Mouse (Mus musculus) layer of hippocampus, adult 2 months (tissue): ENCODE measurements around the gene Atp2b4. TPM values are rescaled to one million over a fixed set of nuclear protein-coding genes. Genes with fewer than 3 reads are reported as not detected.

Experiments used
- DNase-seq, 2 experiments: peaks; one replicate each; pipeline ENCODE4 v3.0.0; 2022; ENCODE audit warnings: low spot score in 2 of 2
- H3K27ac ChIP-seq: fragments of 200-600 bp; 2 replicates; pipeline ENCODE4 v1.8.1; 2022
- H3K4me3 ChIP-seq: fragments of 200-600 bp; 2 replicates; pipeline ENCODE4 v1.8.1; 2022; ENCODE audit warnings: mild to moderate bottlenecking
- CTCF ChIP-seq: fragments of 200-600 bp; conservative IDR thresholded peaks from 2 replicates; pipeline ENCODE4 v1.8.1; 2022; ENCODE audit warnings: antibody characterized with exemption, mild to moderate bottlenecking, moderate library complexity
- long read RNA-seq, 2 experiments: library from polyadenylated mRNA; stranded (forward); transcript quantifications; one replicate each; pipeline ENCODE4 v2.0.0; 2021; ENCODE audit warnings: borderline mapping rate in 2 of 2
- total RNA-seq, 2 experiments: library from RNA; stranded (reverse); gene quantifications; 2 replicates each; pipeline ENCODE4 v1.2.3; 2021

Atp2b4 gene
- total RNA-seq = 10 to 100 TPM; 78.4 to 89.6 TPM
- long read RNA-seq, experiment 1, partial matches to known transcripts = 0 of 8 reads
- long read RNA-seq, experiment 1, other reads (novel, unspliced or antisense) = 8 of 8 reads
- long read RNA-seq, experiment 2, partial matches to known transcripts = 4 of 10 reads
- long read RNA-seq, experiment 2, other reads (novel, unspliced or antisense) = 6 of 10 reads

- Histone ChIP-seq H3K4me3 (peak within 1 kb of the TSS; percentile 68), H3K27ac (peak within 1 kb of the TSS; percentile 69)
- peak; percentile 92 to 93 for DNase-seq
- TF ChIP-seq CTCF = no peak
Measured at GRCm38 (mm10) chr1:133800948-133801393, at the start of gene Atp2b4. Atp2b4 (minus strand) TSS chr1:133801041.

DNA sequence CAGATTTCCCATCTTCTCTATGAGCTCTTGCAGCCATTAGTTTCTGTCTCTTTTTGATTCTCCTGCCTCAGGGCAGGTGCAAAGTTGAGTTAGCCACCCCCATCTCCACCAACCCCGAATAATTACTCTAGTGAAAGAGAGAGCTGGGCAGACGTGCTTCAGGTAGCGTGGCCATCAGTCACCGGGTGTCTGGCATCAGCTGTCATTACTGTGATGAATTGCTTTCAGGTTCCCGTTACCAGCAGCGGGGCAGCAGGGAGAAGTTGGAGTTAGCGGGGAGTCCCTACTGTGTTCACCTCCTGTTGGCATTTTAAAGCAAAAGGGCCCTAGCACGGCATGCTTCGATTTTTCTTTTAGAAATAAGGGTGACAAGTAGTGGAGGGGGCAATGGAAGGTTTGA, 43.9 kb upstream of the Atp2b4 start:
- H3K4me3 ChIP-seq = no peak overlapping the region
- DNase-seq = no peak
- no peak overlapping the region for H3K27ac ChIP-seq
- no peak for TF ChIP-seq CTCF

DNA sequence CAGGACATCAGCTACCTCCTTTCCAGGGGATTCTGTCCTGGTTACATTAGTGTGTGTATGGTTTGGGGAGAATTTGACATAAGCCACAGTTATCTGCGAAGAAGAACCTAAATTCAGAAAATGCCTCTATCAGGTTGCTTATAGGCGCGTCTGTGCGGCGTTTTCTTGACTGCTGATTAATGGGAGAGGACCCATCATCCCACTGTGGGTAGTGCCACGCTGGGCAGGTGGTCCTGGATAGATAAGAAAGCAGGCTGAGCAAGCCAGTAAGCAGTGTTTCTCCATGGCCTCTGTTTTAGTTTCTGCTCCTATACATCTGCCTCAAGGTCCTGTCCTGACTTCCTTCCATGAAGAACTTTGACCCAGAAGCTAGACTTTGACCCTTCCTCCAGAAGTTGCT, 43.1 kb upstream of the Atp2b4 start:
- Histone ChIP-seq H3K4me3 (no peak overlapping the region), H3K27ac (no peak overlapping the region)
- TF ChIP-seq CTCF = no peak
- DNase-seq = no peak

DNA sequence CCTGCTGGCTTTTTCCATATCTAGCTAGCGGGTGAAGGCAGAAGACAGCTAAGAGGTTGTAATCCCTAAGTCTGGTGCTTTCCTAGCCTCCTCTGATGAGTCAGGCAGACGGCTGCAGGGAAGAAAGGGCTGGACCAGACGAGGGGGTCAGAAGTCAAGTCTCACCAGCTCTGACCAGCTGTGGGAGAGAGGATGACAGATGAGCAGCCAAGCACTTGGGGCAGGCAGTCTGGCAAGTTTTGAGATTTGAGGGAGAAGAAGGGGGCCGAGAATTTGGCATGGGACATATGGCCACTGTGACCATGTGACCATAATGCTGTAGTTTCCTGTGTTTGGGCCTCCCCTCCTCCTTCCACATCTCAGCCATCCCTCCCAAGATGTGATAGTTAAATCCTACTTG, 42.5 kb upstream of the Atp2b4 start:
- no peak overlapping the region for H3K4me3 ChIP-seq
- no peak for TF ChIP-seq CTCF
- no peak for DNase-seq
- no peak overlapping the region for H3K27ac ChIP-seq

GRCm38 (mm10) chr1:133842074-133842725, 41.4 kb upstream of the Atp2b4 start:
- TF ChIP-seq CTCF = no peak
- peak; percentile 65 to 69 for DNase-seq
- Histone ChIP-seq H3K27ac (peak overlapping the region; percentile 51; the same call in 1 of the 2 replicates), H3K4me3 (no peak overlapping the region)

DNA sequence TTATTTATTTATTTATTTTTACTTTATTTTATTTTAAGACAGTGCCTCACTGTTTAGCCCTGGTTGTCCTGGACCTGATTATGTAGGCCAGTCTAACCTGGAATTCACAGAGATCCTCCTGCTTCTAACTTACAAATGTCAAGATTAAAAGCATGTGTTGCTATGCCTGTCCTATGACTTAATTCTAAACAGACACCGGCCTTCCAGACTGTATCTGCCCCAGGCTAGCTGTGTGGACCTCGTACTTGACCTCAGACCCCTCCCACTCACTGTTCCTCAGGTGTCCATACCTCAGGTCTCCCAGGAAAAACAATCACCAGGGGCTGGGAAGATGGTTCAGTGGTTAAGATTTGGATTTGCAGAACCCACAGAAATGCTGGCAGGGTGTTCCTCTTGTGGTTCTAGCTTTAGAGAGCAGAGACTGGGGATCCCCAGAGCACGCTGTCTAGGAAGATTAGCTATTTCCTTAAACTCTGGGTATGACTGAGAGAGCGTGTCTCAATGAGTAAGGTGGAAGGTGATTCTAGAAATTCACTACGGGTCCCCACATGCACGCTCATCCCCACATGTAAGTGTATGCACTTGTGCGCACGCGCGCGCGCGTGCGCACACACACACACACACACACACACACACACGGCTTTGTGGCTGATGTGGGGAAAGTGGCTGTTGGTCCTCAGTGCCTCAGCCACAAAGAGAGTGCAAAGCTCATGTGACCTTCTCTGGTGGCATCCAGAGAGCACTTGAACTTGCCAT, 40.5 kb upstream of the Atp2b4 start:
- Histone ChIP-seq H3K27ac (no peak overlapping the region), H3K4me3 (no peak overlapping the region)
- DNase-seq = no peak
- TF ChIP-seq CTCF = no peak

- Histone ChIP-seq H3K27ac (no peak overlapping the region), H3K4me3 (no peak overlapping the region)
- no peak for TF ChIP-seq CTCF
- no peak for DNase-seq
Measured at GRCm38 (mm10) chr1:133840530-133840929, 39.7 kb upstream of the Atp2b4 start.

GRCm38 (mm10) chr1:133834309-133834708, 33.5 kb upstream of the Atp2b4 start:
- no peak for DNase-seq
- H3K27ac ChIP-seq = no peak overlapping the region
- no peak for TF ChIP-seq CTCF
- no peak overlapping the region for H3K4me3 ChIP-seq

DNA sequence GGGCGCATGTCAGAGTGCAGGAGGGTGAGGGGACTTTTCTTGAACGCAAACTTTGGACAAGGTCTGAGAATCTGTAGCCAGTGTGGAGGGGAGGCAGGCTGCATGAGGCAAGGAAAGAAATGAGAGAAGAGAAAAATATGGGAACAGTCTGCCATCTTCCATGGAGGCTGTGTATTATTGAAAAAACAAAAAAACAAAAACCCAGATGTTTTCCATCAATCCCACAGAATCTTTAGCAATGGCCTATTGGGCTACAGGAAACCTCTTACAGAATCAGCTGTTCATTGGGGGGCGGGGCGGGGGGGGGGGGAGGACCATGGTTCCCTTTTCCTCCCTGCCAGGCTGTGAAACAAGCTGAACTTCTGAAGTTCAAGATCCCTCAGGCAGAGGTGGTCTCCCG, 31.9 kb upstream of the Atp2b4 start:
- no peak for TF ChIP-seq CTCF
- no peak overlapping the region for H3K4me3 ChIP-seq
- no peak overlapping the region for H3K27ac ChIP-seq
- DNase-seq = no peak

DNA sequence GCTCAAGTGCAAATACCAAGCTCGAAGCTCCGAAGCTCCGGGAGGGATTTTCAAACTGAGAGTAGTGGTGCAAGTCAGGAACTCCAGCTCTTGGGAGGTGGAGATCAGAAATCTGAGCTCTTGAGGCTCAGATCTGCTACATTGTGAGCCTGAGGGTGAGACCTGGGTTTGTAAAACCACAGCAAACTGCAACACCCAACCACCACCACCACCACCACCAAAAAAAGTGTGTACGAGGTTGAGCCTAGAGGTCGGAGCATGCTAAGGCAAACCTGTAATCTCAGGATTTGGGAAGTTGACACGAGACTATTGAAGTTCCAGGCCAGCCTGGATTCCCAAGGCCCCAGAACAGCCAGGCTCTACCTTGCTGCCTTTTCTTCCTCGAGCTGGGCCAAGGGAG, 25.4 kb upstream of the Atp2b4 start:
- TF ChIP-seq CTCF = no peak

DNA sequence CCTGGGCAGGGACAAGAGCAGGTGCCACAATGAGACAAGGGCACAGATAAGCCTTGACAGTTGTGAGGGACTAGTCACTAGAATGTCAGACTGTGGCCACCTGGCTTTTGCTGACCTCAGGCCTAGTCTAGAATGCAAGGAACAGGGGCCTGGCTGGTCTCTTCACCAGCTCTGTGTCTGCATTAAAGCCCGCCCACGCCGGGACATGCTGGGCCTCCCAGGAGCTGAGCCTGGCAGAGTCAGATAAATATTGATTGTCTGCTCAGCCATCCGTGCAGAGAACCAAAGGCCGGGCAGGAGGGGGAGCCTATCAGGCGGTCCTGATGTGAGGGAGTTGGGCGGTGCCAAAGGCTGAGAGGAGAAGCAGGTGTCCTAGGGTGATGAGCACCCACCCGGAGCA, 24.7 kb upstream of the Atp2b4 start:
- DNase-seq = no peak
- TF ChIP-seq CTCF = no peak
- no peak overlapping the region for H3K27ac ChIP-seq
- no peak overlapping the region for H3K4me3 ChIP-seq

More for the DNA sequence above, 25.4 kb upstream of the Atp2b4 start:
- no peak for DNase-seq
- no peak overlapping the region for H3K4me3 ChIP-seq
- no peak overlapping the region for H3K27ac ChIP-seq

- no peak for TF ChIP-seq CTCF
- Histone ChIP-seq H3K27ac (no peak overlapping the region), H3K4me3 (no peak overlapping the region)
- no peak for DNase-seq
Measured at GRCm38 (mm10) chr1:133825140-133825539, 24.3 kb upstream of the Atp2b4 start.

- DNase-seq = no peak
- H3K27ac ChIP-seq = no peak overlapping the region
- no peak for TF ChIP-seq CTCF
- H3K4me3 ChIP-seq = no peak overlapping the region
Measured at GRCm38 (mm10) chr1:133821144-133821543, 20.3 kb upstream of the Atp2b4 start.
